Mouse (Mus musculus) CH12.LX (cell line): ENCODE measurements around the gene Eps15. TPM values are rescaled to one million over a fixed set of nuclear protein-coding genes. Genes with fewer than 3 reads are reported as not detected.

Source experiments
- DNase-seq: peaks from one replicate; pipeline ENCODE4 v3.0.0-alpha.2; 2013; ENCODE audit errors: extremely low read depth
- H3K27ac ChIP-seq: 2 replicates; pipeline ENCODE4 v1.5.1; 2012; ENCODE audit warnings: low read depth, mild to moderate bottlenecking, control low read depth, moderate library complexity; ENCODE audit not compliant: insufficient read depth
- H3K27me3 ChIP-seq: replicated peaks from 2 replicates; pipeline ENCODE3; 2012; ENCODE audit warnings: inconsistent platforms
- H3K36me3 ChIP-seq, 2 experiments: replicated peaks in 1 of 2; 2 replicates each; pipeline versions ENCODE3 to v1.6.1; 2012; ENCODE audit warnings: inconsistent platforms in 1 of 2, low read length in 1 of 2, mild to moderate bottlenecking in 1 of 2, mixed read lengths in 1 of 2, moderate library complexity in 1 of 2; ENCODE audit not compliant: control insufficient read depth in 1 of 2, insufficient read depth in 1 of 2
- H3K4me1 ChIP-seq, 2 experiments: 2 replicates each; pipeline ENCODE4 v1.6.1; 2012; ENCODE audit warnings: inconsistent platforms in 1 of 2, moderate library complexity in 1 of 2; ENCODE audit not compliant: insufficient read depth in 2 of 2, control insufficient read depth in 1 of 2
- H3K4me2 ChIP-seq: 2 replicates; pipeline ENCODE4 v1.6.1; 2012; ENCODE audit warnings: low read depth, mild to moderate bottlenecking, control low read depth; ENCODE audit not compliant: poor library complexity, insufficient read depth, severe bottlenecking
- H3K4me3 ChIP-seq, 3 experiments: fragments of 150-350 bp in 1 of 3; sonication (generic) in 1 of 3; replicated peaks in 1 of 3; 2 replicates each; pipeline versions ENCODE3 to v1.5.1; 2011 to 2012; ENCODE audit warnings: low read depth in 2 of 3, low read length in 2 of 3, mild to moderate bottlenecking in 2 of 3, moderate library complexity in 2 of 3, control low read depth in 1 of 3, improper control_type of control experiment in 1 of 3, inconsistent platforms in 1 of 3, mixed read lengths in 1 of 3; ENCODE audit not compliant: poor library complexity in 1 of 3
- H3K79me2 ChIP-seq: replicated peaks from 2 replicates; pipeline ENCODE4 v1.6.1; 2012; ENCODE audit warnings: mild to moderate bottlenecking, moderate library complexity; ENCODE audit not compliant: control insufficient read depth, poor library complexity, insufficient read depth, severe bottlenecking; ENCODE audit errors: extremely low read depth
- H3K9ac ChIP-seq: 2 replicates; pipeline ENCODE4 v1.6.1; 2012; ENCODE audit warnings: low read depth, mild to moderate bottlenecking, control low read depth, moderate library complexity; ENCODE audit not compliant: insufficient read depth
- H3K9me3 ChIP-seq: replicated peaks from 2 replicates; pipeline ENCODE3; 2012; ENCODE audit warnings: low read length, inconsistent platforms, mixed read lengths
- E2F4 ChIP-seq: IDR thresholded peaks from 2 replicates; pipeline ENCODE4 v1.6.1; 2011; ENCODE audit warnings: low read depth, low read length, improper control_type of control experiment; ENCODE audit not compliant: insufficient replicate concordance
- EP300 ChIP-seq: IDR thresholded peaks from 2 replicates; pipeline ENCODE4 v1.6.1; 2011; ENCODE audit warnings: low read length, improper control_type of control experiment
- HCFC1 ChIP-seq: IDR thresholded peaks from 2 replicates; pipeline ENCODE4 v1.6.1; 2012; ENCODE audit warnings: low read depth, mild to moderate bottlenecking, inconsistent platforms, low read length, improper control_type of control experiment
- JUN ChIP-seq: IDR thresholded peaks from 2 replicates; pipeline ENCODE4 v1.6.1; 2011; ENCODE audit warnings: low read depth, mild to moderate bottlenecking, low read length, improper control_type of control experiment, moderate library complexity; ENCODE audit not compliant: insufficient read depth
- JUND ChIP-seq: conservative IDR thresholded peaks from 2 replicates; pipeline ENCODE4 v1.6.1; 2011; ENCODE audit warnings: low read depth, low read length, improper control_type of control experiment
- MAFK ChIP-seq: IDR thresholded peaks from 2 replicates; pipeline ENCODE4 v1.6.1; 2011; ENCODE audit warnings: low read length, improper control_type of control experiment; ENCODE audit not compliant: insufficient replicate concordance
- NELFE ChIP-seq: IDR thresholded peaks from 2 replicates; pipeline ENCODE4 v1.6.1; 2011; ENCODE audit warnings: low read depth, low read length, improper control_type of control experiment
- POLR2AphosphoS2 ChIP-seq: IDR thresholded peaks from 2 replicates; pipeline ENCODE4 v1.6.1; 2011; ENCODE audit warnings: low read depth, low read length, improper control_type of control experiment
- RCOR1 ChIP-seq: conservative IDR thresholded peaks from 2 replicates; pipeline ENCODE4 v1.6.1; 2012; ENCODE audit warnings: low read depth, mild to moderate bottlenecking, inconsistent platforms, low read length, improper control_type of control experiment
- TBP ChIP-seq: conservative IDR thresholded peaks from 2 replicates; pipeline ENCODE4 v1.6.1; 2011; ENCODE audit warnings: low read depth, low read length, improper control_type of control experiment
- TCF12 ChIP-seq: IDR thresholded peaks from 2 replicates; pipeline ENCODE4 v1.6.1; 2014; ENCODE audit warnings: low read depth, mild to moderate bottlenecking, inconsistent platforms, low read length, improper control_type of control experiment
- UBTF ChIP-seq: IDR thresholded peaks from 2 replicates; pipeline ENCODE4 v1.6.1; 2012; ENCODE audit warnings: low read depth, mild to moderate bottlenecking, inconsistent platforms, low read length, improper control_type of control experiment, moderate library complexity
- ZKSCAN1 ChIP-seq: IDR thresholded peaks from 2 replicates; pipeline ENCODE4 v1.6.1; 2012; ENCODE audit warnings: low read depth, inconsistent platforms, low read length, improper control_type of control experiment, borderline replicate concordance
- dilution Hi-C: fragments of 300-500 bp; cut with MboI; formaldehyde crosslinking; loops from 2 replicates; pipeline ENCODE4 v1.14.3; 2020; ENCODE audit warnings: low sequenced_read_pairs; ENCODE audit not compliant: extremely low pct_unique_long_range_greater_than_20kb, extremely low pct_ligation_motif_present
- in situ Hi-C: fragments of 300-500 bp; cut with MboI; formaldehyde crosslinking; loops from 3 replicates; pipeline ENCODE4 v1.14.3; 2019; ENCODE audit warnings: low sequenced_read_pairs, low pct_ligation_motif_present, low pct_unique_long_range_greater_than_20kb, mixed read lengths
- polyA plus RNA-seq: library from polyadenylated mRNA; unstranded; fragments of >175 nt; gene quantifications from 2 replicates; pipeline ENCODE4 v1.2.1, GENCODE M21; 2012; ENCODE audit warnings: low read depth; ENCODE audit not compliant: insufficient read length
- total RNA-seq, 2 experiments: library from RNA; depleted of rRNA; stranded (reverse); fragments of 300-350 nt in 1 of 2; fragments of >200 nt in 1 of 2; gene quantifications; 2 replicates each; pipeline ENCODE4 v1.2.3; 2012 to 2014

The Eps15 gene
- total and polyA plus RNA-seq, 3 experiments = 23.4 to 60.4 (median 39.6) TPM

DNA sequence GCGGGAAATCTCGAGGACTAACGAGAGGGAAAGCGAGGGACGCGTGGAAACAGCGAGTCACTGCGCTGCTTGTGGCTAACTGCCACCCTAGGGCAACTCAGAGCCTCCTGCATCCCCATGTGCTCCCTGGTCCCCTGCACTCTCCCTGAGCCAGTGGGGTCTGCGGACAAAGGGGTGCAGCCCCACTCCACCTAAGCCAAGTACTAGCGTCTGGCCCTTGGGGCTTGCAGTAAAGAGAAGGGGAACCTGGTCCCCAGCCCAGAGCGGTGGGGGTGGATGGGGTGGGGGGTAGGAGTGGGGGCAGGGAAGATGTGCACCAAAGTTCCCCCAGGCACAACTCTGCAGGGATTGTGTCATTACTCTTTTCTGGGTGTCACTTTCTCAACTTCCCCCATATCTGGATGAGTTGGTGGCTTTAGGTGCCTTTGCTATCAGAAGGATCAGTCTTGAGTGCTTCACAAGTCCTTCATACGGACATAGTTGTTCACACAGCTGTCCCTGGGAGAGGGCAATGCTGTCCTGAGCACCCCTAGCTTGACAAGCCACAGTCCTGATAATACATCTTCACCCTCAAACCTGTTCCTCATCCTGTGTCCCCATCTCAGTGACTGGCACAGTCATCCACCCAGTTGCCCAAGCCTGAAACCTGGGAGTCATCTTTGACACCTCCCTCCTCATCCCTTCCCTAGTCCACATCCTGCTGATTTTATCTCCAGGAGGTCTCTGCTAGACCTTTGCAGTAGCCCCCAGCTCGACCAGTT, 114.4 kb downstream of the Eps15 start:
- dilution Hi-C loops (no loop called here), in situ Hi-C loops (no loop called here)
- DNase-seq = no peak
- no peak overlapping the region for H3K9ac ChIP-seq
- no peak overlapping the region for H3K4me3 ChIP-seq
- no peaks in the 10 kb centered on the region for H3K27me3 ChIP-seq
- H3K9me3 ChIP-seq = no peaks in the 10 kb centered on the region
- H3K27ac ChIP-seq = no peak overlapping the region
- TF ChIP-seq HCFC1 (no peak), RCOR1 (no peak), MAFK (no peak), NELFE (no peak), TBP (no peak), JUN (no peak), JUND (no peak)
- peaks cover 0 to 18% of the 10 kb centered on the region in 2 experiments for H3K36me3 ChIP-seq
- H3K4me2 ChIP-seq = no peak overlapping the region
- H3K79me2 ChIP-seq = no peaks in the 10 kb centered on the region
- H3K4me1 ChIP-seq = peaks cover 0 to 15% of the 10 kb centered on the region in 2 experiments; a peak in 2 of 4 replicates

DNA sequence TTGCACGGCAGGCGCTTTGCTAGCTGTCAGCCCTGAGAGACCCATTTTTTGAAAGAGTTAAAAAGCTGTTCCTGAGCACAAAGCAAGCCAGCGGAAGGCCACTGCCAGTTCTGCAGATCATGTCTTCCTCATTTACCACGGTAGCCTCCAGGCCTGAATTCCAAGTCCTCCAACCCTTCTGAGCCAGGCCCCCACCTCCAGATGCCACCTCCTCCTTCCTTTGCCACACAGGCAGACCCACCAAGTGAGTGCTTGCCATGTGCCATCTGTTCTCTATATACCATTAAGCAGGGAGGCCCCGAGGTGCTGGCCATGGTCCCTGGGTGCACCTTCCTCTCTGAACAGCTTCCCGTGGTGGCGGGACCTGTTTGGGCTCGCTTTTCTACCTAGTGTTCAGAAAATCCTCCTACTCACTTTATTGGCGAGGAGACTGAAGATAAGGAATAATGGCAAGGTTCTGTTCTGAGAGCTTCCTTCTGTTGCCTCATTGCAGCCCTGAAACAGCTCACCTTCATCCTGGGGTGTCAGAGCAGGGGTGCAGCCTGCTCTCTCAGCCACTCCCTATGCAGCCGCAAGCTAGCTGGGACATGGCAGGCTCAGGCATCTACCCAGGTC, 120.4 kb downstream of the Eps15 start:
- H3K4me3 ChIP-seq = no peak overlapping the region
- no peak overlapping the region for H3K27ac ChIP-seq
- no peak for DNase-seq
- H3K36me3 ChIP-seq = peaks cover 0 to 3% of the 10 kb centered on the region in 2 experiments
- H3K9me3 ChIP-seq = no peaks in the 10 kb centered on the region
- no peaks in the 10 kb centered on the region for H3K79me2 ChIP-seq
- no peak overlapping the region for H3K4me2 ChIP-seq
- no peaks in the 10 kb centered on the region for H3K27me3 ChIP-seq
- in situ Hi-C loops = no loop called here
- H3K9ac ChIP-seq = no peak overlapping the region
- dilution Hi-C loops = no loop called here
- H3K4me1 ChIP-seq = peaks cover 0 to 6% of the 10 kb centered on the region in 2 experiments; a peak in 1 of 4 replicates
- TF ChIP-seq TCF12 = no peak
- no peak for TF ChIP-seq POLR2AphosphoS2
- no peak for TF ChIP-seq HCFC1
- no peak for TF ChIP-seq EP300
- no peak for TF ChIP-seq TBP
- no peak for TF ChIP-seq E2F4
- TF ChIP-seq UBTF = no peak
- TF ChIP-seq NELFE = no peak
- TF ChIP-seq ZKSCAN1 = no peak
